Mouse (Mus musculus) midbrain, embryonic 15.5 days (tissue): ENCODE data around the gene Aqp7. TPM values are rescaled to one million over a fixed set of nuclear protein-coding genes. Genes with fewer than 3 reads are reported as not detected.
"Not testable (repeated sequence)": the region's sequence is repeated elsewhere in the genome, so short reads cannot be mapped to it uniquely, and the experiment has no call there.

Experiments used
- ATAC-seq: fragments of 200-750 bp; cut with Nextera tagmentation; replicated peaks from 2 replicates; pipeline ENCODE4 v1.8.0; 2017; ENCODE audit warnings: moderate TSS enrichment
- H3K27ac ChIP-seq: fragments of 300-500 bp; sonication (generic); 2 replicates; pipeline ENCODE4 v1.5.1; 2015; ENCODE audit warnings: mild to moderate bottlenecking, inconsistent platforms
- H3K27me3 ChIP-seq: fragments of 300-500 bp; sonication (generic); replicated peaks from 2 replicates; pipeline ENCODE4 v1.6.1; 2015; ENCODE audit warnings: inconsistent platforms
- H3K36me3 ChIP-seq: fragments of 300-500 bp; sonication (generic); replicated peaks from 2 replicates; pipeline ENCODE4 v1.6.1; 2015; ENCODE audit warnings: inconsistent platforms
- H3K4me1 ChIP-seq: fragments of 300-500 bp; sonication (generic); 2 replicates; pipeline ENCODE4 v1.6.1; 2015; ENCODE audit warnings: inconsistent platforms
- H3K4me2 ChIP-seq: fragments of 300-500 bp; sonication (generic); 2 replicates; pipeline ENCODE4 v1.6.1; 2015; ENCODE audit warnings: inconsistent platforms, mild to moderate bottlenecking, moderate library complexity
- H3K4me3 ChIP-seq: fragments of 300-500 bp; sonication (generic); 2 replicates; pipeline ENCODE4 v1.5.1; 2015; ENCODE audit warnings: mild to moderate bottlenecking, inconsistent platforms
- H3K9ac ChIP-seq: fragments of 300-500 bp; sonication (generic); 2 replicates; pipeline ENCODE4 v1.6.1; 2015; ENCODE audit warnings: mild to moderate bottlenecking, inconsistent platforms
- H3K9me3 ChIP-seq: fragments of 300-500 bp; sonication (generic); 2 replicates; pipeline ENCODE4 v1.6.1; 2016; ENCODE audit warnings: inconsistent platforms
- WGBS: fragments of 180-500 bp; shearing (Covaris S2); methylation state at CpG from one replicate; pipeline ENCODE4 v1.1.7; 2015; ENCODE audit warnings: mixed read lengths; 5-methylcytosine and 5-hydroxymethylcytosine counted together
- polyA plus RNA-seq: library from polyadenylated mRNA; unstranded; fragments of >200 nt; fragmentation: Nextera tagmentation; extraction: Ambion mirVana; gene quantifications from 2 replicates; pipeline ENCODE4 v1.2.1, GENCODE M21; 2015

Aqp7 gene
- polyA plus RNA-seq, 1 experiment from 2014 or later: not detected

DNA sequence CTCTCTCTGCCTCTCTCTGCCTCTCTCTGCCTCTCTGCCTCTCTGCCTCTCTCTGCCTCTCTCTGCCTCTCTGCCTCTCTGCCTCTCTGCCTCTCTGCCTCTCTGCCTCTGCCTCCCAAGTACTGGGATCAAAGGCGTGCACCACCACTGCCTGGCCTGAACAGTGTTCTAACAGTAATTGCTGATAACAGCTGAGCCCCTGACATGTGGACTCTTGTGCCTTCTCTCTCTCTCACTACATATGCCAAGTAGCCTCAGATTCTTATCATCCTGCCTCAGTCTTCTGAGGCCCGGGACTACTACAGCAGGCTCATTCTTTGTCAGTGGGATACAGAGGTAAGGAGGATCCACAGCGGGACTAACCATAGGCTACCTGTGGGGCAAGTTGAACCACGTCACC is 34.9 kb upstream of the Aqp7 start:
- H3K27ac ChIP-seq, H3K9ac ChIP-seq, H3K4me3 ChIP-seq, H3K4me1 ChIP-seq, H3K4me2 ChIP-seq, ATAC-seq, H3K9me3 ChIP-seq, H3K36me3 ChIP-seq, H3K27me3 ChIP-seq: not testable (repeated sequence)
- 73% methylated on average over 4 of the region's 4 CpGs for WGBS

DNA sequence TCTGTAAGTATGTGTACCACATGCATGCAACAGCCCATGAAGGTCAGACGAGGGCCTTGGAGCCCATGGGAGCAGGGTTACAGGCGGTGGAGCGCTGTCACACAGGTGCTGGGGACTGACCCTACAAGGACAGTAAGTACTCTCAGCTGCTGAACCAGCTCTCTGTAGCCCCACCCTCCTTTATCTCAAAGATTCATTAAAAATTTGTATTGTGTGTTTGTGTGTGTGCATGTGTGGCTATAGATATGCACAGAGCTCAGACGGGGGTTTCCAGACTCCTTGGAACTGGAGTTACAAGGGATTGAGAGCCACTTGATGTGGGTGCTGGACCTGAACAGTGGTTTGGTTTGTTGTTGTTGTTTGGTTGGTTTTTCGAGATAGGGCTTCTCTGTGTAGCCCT is 33.8 kb upstream of the Aqp7 start:
- Histone ChIP-seq H3K4me2 (no peak overlapping the region), H3K4me1 (no peaks in the 10 kb centered on the region), H3K36me3 (no peaks in the 10 kb centered on the region), H3K9me3 (no peaks in the 10 kb centered on the region), H3K27ac (no peak overlapping the region), H3K4me3 (no peak overlapping the region), H3K9ac (no peak overlapping the region), H3K27me3 (no peaks in the 10 kb centered on the region)
- ATAC-seq: no peak
- WGBS: 75% methylated on average over 5 of the region's 5 CpGs

DNA sequence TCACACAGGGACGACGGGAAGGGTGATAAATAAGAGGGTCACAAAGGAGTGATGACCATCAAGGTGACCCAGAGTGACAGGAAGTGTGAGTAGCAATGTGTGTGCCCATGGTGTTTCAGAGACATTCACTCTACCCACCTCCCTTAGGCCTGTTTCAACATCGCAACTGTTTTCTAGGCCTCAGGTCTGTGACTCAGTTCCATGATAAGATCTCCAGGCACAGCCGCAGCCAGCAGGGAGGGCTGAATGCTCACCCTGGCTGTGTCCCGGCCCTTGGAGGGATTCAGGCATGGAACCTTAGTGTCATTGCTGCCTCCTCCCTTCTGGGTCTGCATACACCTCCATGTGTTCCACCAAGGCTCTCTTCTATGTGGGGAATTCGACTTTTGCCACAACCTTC is 30.8 kb upstream of the Aqp7 start:
- H3K9ac ChIP-seq: no peak overlapping the region
- H3K36me3 ChIP-seq: no peaks in the 10 kb centered on the region
- 78% methylated on average over 6 of the region's 6 CpGs for WGBS
- no peak overlapping the region for H3K4me2 ChIP-seq
- ATAC-seq: no peak
- H3K27ac ChIP-seq: no peak overlapping the region
- no peaks in the 10 kb centered on the region for H3K27me3 ChIP-seq
- no peaks in the 10 kb centered on the region for H3K9me3 ChIP-seq
- H3K4me3 ChIP-seq: no peak overlapping the region
- H3K4me1 ChIP-seq: no peaks in the 10 kb centered on the region

DNA sequence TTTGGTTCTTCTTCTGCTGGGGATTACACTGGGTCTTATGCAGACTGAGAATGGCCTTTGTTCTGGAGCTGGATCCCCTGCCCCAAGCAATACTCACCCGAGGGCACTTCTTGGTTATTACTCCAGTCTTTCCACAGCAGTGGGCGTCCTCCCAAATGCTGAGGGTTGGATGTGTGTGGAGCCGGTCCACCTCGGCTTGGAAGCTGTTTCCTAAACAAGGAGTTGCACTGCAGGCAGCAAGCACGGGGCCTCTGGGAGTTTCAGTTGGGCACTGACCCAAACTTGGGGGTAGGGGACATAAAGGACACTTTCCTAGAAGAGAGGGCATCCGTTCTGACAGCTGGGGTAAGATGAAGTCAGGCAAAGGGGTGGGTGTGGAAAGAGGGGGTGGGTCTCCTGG is 26.5 kb upstream of the Aqp7 start:
- H3K27me3 ChIP-seq: no peaks in the 10 kb centered on the region
- no peak overlapping the region for H3K4me3 ChIP-seq
- ATAC-seq: no peak
- H3K36me3 ChIP-seq: no peaks in the 10 kb centered on the region
- H3K9ac ChIP-seq: no peak overlapping the region
- H3K9me3 ChIP-seq: no peaks in the 10 kb centered on the region
- no peak overlapping the region for H3K27ac ChIP-seq
- H3K4me2 ChIP-seq: no peak overlapping the region
- no peaks in the 10 kb centered on the region for H3K4me1 ChIP-seq
- WGBS: 80% methylated on average over 6 of the region's 6 CpGs

DNA sequence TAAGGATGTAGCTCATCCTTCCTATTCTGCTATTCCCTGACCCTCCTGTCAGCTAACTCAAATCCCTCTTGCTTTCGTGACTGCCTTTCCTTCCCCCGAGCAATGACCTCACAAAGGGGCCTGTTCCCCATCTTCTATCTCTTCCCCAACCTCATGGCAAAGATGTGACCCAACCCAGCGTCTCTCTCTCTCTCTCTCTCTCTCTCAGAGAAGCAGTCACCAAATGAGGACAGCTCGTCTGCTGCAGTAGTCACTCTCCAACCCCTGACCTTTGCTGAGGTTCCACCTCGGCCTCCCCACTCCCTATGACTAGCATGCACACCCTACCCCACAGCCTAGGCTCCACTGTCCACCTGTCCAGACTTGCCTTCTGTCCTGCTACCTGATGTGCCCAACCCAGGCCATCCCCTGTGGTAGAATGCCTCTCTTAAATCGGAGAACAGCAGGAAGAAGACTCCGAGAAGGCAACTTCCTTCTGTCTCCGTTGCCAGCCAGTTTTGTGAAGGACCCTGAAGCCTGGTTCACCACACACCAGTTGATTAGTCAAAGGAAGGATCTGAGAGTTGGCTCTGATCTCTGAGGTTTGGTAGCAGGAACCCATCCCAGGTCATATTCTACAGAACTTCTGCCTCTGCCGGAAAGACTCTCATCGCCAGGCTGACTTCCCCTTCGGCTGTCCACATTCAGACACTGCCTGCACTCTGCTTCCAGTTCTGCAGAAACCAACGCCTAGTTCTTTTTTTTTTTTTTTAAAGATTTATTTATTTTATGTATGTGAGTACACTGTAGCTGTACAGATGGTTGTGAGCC is 25.3 kb upstream of the Aqp7 start:
- Histone ChIP-seq H3K27ac (no peak overlapping the region), H3K4me1 (no peaks in the 10 kb centered on the region)
- no peak for ATAC-seq

DNA sequence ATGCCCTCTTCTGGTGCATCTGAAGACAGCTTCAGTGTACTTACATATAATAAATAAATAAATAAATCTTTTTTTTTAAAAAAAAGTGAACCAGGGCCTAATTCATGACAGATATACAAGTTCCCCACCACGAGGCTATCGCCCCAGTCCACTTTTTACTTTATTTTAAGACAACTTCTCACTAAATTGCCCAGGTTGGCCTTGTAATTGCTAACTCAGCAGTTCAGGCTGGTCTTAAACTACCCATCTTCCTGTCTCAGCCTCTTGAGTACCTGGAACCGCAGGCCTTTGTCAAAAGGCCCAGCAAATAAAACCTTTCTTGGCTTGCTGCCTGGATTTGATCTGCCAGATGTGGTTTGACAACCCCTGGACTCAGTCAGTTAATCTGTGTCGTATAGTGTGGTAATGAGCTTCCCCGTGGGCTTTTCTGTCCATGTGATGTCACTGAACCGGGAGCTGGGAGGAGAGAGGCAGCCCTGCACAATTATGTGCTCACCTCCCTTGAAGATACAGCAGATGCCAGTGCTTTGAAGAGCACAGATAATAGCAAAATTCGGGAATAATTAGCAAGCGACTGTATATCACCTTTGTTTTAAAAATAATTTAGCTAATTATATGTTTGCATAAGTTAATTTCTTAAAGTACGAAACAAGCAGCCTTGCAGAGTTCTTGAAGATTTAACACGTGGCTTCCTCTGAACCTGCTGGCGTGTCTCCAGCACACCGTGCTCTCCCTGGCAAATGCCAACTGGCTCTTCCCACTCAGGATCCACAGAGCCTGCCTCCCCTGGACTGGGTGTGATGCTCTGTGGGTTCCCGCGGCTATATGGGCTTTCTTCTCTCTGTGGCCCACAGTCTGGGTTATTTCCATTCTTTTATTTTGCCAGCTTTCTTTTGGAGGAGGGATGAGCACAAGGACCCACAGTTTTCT is 23.8 kb upstream of the Aqp7 start:
- Histone ChIP-seq H3K9me3 (no peaks in the 10 kb centered on the region), H3K36me3 (no peaks in the 10 kb centered on the region)
- no peak for ATAC-seq

More for the DNA sequence above, 25.3 kb upstream of the Aqp7 start:
- H3K27me3 ChIP-seq: no peaks in the 10 kb centered on the region
- H3K9ac ChIP-seq: no peak overlapping the region
- 87% methylated on average over 12 of the region's 12 CpGs for WGBS
- H3K4me3 ChIP-seq: no peak overlapping the region
- H3K4me2 ChIP-seq: no peak overlapping the region
- no peaks in the 10 kb centered on the region for H3K9me3 ChIP-seq
- no peaks in the 10 kb centered on the region for H3K36me3 ChIP-seq

DNA sequence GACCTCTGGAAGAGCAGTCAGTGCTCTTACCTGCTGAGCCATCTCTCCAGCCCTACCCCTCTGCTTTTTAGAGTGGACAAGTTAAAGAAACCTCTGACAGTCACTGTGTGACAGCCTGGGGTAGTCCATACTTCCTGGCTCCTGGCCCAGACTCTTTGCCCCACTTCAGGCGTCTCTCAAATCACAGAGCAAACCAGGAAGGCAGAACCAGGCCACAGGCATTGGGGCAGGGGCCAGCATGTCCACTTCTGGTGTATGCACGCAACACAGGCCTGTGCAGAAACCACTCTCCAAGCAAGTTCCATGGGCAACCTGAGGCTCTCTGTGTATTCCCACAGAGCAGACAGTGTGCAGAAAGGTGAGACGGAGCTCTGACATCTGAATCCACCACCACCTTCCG is 17.3 kb upstream of the Aqp7 start:
- H3K27me3 ChIP-seq: no peaks in the 10 kb centered on the region
- 89% methylated on average over 4 of the region's 4 CpGs for WGBS

More for the DNA sequence above, 23.8 kb upstream of the Aqp7 start:
- Histone ChIP-seq H3K9ac (no peak overlapping the region), H3K4me2 (no peak overlapping the region), H3K4me1 (no peaks in the 10 kb centered on the region), H3K27me3 (no peaks in the 10 kb centered on the region), H3K4me3 (no peak overlapping the region), H3K27ac (no peak overlapping the region)
- 75% methylated on average over 14 of the region's 14 CpGs for WGBS

DNA sequence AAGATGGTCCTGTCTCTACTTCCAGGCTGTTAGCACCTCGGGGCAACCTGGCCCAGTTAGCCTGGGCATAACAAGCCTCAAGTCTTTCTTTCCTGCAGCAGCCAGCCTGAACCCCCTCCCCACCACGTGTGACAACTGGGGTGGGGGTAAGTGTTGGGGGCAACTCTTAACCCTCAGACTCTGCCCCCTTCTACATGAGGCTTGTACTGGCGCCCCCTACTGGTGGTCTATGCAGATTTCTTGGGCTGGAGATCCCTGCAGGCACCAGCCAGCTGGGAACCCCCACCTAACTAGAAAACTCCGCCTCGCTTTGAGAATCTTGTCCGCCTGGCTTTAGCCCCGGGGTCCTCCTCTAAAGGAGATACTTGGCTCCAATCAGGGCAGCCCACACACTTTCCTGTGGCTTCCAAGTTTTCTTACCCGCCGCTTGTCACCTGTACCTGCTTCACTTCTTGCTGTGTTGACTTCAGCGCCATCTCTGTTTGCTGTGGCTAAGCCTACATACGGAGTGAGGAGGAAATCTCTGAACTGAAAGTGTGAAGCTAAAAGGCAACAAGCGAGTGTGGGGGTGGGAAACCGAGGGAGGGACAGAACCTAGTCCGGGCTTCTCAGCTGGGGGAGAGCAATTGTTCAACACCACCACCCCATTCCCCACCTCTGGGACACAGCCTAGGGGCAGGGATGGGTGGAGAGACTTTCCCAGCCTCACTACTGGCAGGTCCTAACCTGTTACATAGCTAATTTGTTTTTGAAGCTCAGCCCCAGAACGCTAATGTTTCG is 16.1 kb upstream of the Aqp7 start:
- ATAC-seq: no peak
- H3K4me1 ChIP-seq: no peaks in the 10 kb centered on the region
- no peak overlapping the region for H3K4me2 ChIP-seq
- no peak overlapping the region for H3K4me3 ChIP-seq
- H3K27ac ChIP-seq: no peak overlapping the region
- WGBS: 23% methylated on average over 16 of the region's 16 CpGs
- H3K9ac ChIP-seq: no peak overlapping the region
- H3K27me3 ChIP-seq: no peaks in the 10 kb centered on the region
- H3K9me3 ChIP-seq: no peaks in the 10 kb centered on the region
- no peaks in the 10 kb centered on the region for H3K36me3 ChIP-seq

More for the DNA sequence above, 17.3 kb upstream of the Aqp7 start:
- no peak overlapping the region for H3K27ac ChIP-seq
- H3K9ac ChIP-seq: no peak overlapping the region
- no peaks in the 10 kb centered on the region for H3K4me1 ChIP-seq
- no peaks in the 10 kb centered on the region for H3K36me3 ChIP-seq
- H3K4me3 ChIP-seq: no peak overlapping the region
- no peaks in the 10 kb centered on the region for H3K9me3 ChIP-seq
- ATAC-seq: no peak
- H3K4me2 ChIP-seq: no peak overlapping the region

DNA sequence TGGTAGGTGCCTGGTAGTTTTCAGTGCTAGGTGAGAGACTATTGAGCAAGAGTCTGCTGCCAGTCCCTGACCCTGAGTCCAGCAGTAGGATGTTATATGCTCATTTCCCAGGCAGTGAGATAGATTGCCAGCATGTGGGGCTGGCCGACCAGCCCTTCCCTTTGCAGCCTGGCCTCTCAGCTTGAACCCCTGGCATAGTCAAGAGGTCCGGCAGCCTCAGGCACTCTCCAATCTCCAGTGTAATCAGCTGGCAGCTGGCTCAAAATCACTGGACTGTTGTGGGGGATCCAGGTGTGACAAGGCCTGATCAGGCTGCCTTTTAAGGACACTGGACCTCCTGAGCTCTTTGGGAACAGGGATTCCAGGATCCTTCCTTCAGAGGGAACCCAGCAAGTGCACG is 15.4 kb upstream of the Aqp7 start:
- Histone ChIP-seq H3K27ac (no peak overlapping the region), H3K9me3 (no peaks in the 10 kb centered on the region), H3K36me3 (no peaks in the 10 kb centered on the region), H3K4me1 (no peaks in the 10 kb centered on the region), H3K4me2 (no peak overlapping the region), H3K4me3 (no peak overlapping the region), H3K9ac (no peak overlapping the region), H3K27me3 (no peaks in the 10 kb centered on the region)
- 60% methylated on average over 3 of the region's 3 CpGs for WGBS
- ATAC-seq: no peak

DNA sequence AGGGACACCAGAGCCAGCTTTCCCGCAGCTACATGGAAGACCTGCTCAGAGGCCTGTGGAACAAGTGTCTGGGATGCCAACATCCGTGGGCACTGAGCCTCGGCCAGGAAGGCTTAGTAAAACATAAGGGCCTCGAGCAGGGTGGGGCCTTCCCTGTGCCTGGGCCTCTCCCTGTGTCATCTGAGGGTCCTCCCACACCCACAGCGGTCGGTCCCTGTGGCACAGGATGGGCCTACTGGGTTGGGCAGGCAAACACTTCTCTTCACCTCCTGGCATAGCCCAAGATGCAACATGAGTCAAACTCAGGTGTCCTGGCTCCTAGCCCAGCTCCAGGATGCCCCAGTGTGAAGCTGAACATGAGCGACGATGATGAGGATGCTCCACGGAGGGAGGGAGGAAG is 9.4 kb upstream of the Aqp7 start:
- Histone ChIP-seq H3K27me3 (no peaks in the 10 kb centered on the region), H3K9ac (no peak overlapping the region), H3K4me1 (no peaks in the 10 kb centered on the region), H3K9me3 (no peaks in the 10 kb centered on the region), H3K27ac (no peak overlapping the region), H3K36me3 (no peaks in the 10 kb centered on the region), H3K4me2 (no peak overlapping the region), H3K4me3 (no peak overlapping the region)
- WGBS: 73% methylated on average over 6 of the region's 9 CpGs
- ATAC-seq: no peak

DNA sequence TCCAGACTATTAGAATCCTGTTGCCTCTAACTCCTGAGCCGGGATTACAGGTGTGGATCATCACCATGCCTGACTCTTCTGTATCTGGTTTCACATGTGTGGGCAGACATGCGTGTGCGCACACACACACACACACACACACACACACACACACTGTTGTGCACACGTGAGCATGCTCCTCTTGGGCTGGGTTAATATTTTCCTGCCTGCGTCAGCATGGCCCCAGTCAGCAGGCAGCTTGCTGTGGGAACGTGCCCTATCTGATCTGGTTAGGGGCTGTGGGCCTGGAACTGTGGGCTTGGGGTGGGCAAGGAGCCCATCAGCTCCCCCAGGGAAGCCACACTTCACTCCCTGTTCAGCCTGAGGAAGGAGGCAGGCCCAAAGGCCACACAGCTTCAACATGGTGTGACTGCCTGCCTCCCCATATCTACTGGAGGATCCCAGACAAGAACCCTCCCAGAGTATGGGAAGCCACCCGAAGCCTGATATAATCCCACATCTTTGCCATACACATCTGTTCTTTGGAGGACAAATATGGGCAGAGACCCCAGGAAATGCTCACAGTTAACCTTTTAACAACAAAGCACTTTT is 8.9 kb upstream of the Aqp7 start:
- Histone ChIP-seq H3K4me1 (no peaks in the 10 kb centered on the region), H3K36me3 (no peaks in the 10 kb centered on the region), H3K9ac (no peak overlapping the region), H3K9me3 (no peaks in the 10 kb centered on the region), H3K4me2 (no peak overlapping the region), H3K4me3 (no peak overlapping the region), H3K27ac (no peak overlapping the region), H3K27me3 (no peaks in the 10 kb centered on the region)
- no peak for ATAC-seq
- WGBS: 73% methylated on average over 7 of the region's 7 CpGs

DNA sequence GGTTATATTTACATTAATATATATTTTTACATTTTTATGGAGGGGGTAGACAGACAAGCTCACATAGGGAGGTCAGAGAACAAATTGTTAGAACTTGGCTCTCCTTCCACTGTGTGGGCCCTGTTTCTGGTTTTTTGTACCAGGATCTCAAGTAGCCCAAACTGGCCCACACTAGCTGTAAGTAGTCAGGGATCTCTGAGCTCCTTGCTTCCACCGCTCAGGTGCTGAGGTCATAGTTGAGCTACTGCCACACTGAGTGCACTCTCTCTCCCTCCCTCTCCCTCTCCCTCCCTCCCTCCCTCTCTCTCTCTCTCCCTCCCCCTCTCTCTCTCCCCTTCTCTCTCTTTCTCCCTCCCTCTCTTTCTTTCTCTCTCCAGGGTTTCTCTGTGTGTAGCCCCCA is 8.3 kb upstream of the Aqp7 start:
- Histone ChIP-seq H3K9me3 (no peaks in the 10 kb centered on the region), H3K9ac (no peak overlapping the region), H3K4me1 (no peaks in the 10 kb centered on the region), H3K36me3 (no peaks in the 10 kb centered on the region), H3K27me3 (no peaks in the 10 kb centered on the region), H3K27ac (no peak overlapping the region), H3K4me3 (no peak overlapping the region), H3K4me2 (no peak overlapping the region)
- ATAC-seq: no peak
- 23% methylated on average over 1 of the region's 1 CpGs for WGBS
